Comparison of ENCODE assay signal across 23 mouse cellular contexts in genomic region chr16:94248721-94249120, GRCm38 (mm10).
A peak's percentile ranks its signal among the peaks of the same experiment; 100 is the strongest.
DNase-seq lines count a peak whose midpoint lies in the region; ATAC-seq lines count a peak whose summit lies in the region.
"Had no signal": no experiment of that assay in that cellular context is flagged by ENCODE, and none has a peak within 500 bp of the region (broad histone marks: within the 10 kb centered on the region; RNA-seq: fewer than 3 reads in every experiment).

No protein-coding gene starts in this region.

- H3K4me1 ChIP-seq in heart, embryonic 13.5 days, result peaks cover 27% of the 10 kb centered on the region
- H3K4me1 ChIP-seq in limb, embryonic 10.5 days, result peaks cover 87% of the 10 kb centered on the region
- H3K4me1 ChIP-seq in forebrain, embryonic 16.5 days (replicated peaks; ENCODE audit: control insufficient read depth, insufficient read depth, low read length), result no peaks in the 10 kb centered on the region; the same call in 1 of the 2 replicates
- H3K4me1 ChIP-seq: liver, embryonic 15.5 days; midbrain, embryonic 15.5 days had no signal

- peak; percentile 38 for DNase-seq in cerebellum, adult 9-10 months
- DNase-seq in cerebellum, adult 11-12 months, result no peak
- no peak for DNase-seq in heart, postnatal 25 days (ENCODE audit: low spot score)
- DNase-seq in retina, postnatal 7 days (ENCODE audit: low read depth, low spot score), result peak; percentile 27
- DNase-seq in retina, embryonic 14.5 days (ENCODE audit: low spot score), result no peak
- no peak for DNase-seq in limb, embryonic 10.5 days (ENCODE audit: low spot score)
- DNase-seq: adrenal gland, postnatal 10 days; kidney, adult 8-10 months; kidney, postnatal 10 days; right cerebral cortex, adult 18-20 months had no signal

- no peaks in the 10 kb centered on the region for H3K27me3 ChIP-seq in heart, embryonic 13.5 days (replicated peaks)
- peaks cover 22% of the 10 kb centered on the region; the same call in 1 of the 2 replicates for H3K27me3 ChIP-seq in limb, embryonic 10.5 days (ENCODE audit: low read depth, poor library complexity, severe bottlenecking)
- H3K27me3 ChIP-seq in forebrain, embryonic 16.5 days (replicated peaks; ENCODE audit: control insufficient read depth, insufficient read depth, low read length), result no peaks in the 10 kb centered on the region
- H3K27me3 ChIP-seq: embryonic facial prominence, embryonic 12.5 days; intestine, embryonic 15.5 days; liver, embryonic 15.5 days had no signal

- H3K4me2 ChIP-seq in heart, embryonic 13.5 days, result no peak overlapping the region
- no peak overlapping the region for H3K4me2 ChIP-seq in forebrain, embryonic 16.5 days (ENCODE audit: low read length)
- H3K4me2 ChIP-seq: embryonic facial prominence, embryonic 12.5 days; intestine, embryonic 15.5 days; limb, embryonic 15.5 days; liver, embryonic 15.5 days; midbrain, embryonic 15.5 days; neural tube, embryonic 13.5 days had no signal

- no peaks in the 10 kb centered on the region for H3K9me3 ChIP-seq in heart, embryonic 13.5 days
- H3K9me3 ChIP-seq in limb, embryonic 10.5 days (replicated peaks), result no peaks in the 10 kb centered on the region
- no peaks in the 10 kb centered on the region for H3K9me3 ChIP-seq in forebrain, embryonic 16.5 days (ENCODE audit: control insufficient read depth, low read length)
- H3K9me3 ChIP-seq: embryonic facial prominence, embryonic 12.5 days; hindbrain, embryonic 10.5 days; intestine, embryonic 15.5 days; limb, embryonic 15.5 days; liver, embryonic 15.5 days; midbrain, embryonic 15.5 days; neural tube, embryonic 13.5 days had no signal

- no peak overlapping the region for H3K4me3 ChIP-seq in heart, embryonic 13.5 days
- no peak overlapping the region for H3K4me3 ChIP-seq in limb, embryonic 10.5 days
- H3K4me3 ChIP-seq in forebrain, embryonic 16.5 days (replicated peaks; ENCODE audit: low read length), result no peak overlapping the region
- H3K4me3 ChIP-seq: embryonic facial prominence, embryonic 12.5 days; hindbrain, embryonic 10.5 days; intestine, embryonic 15.5 days; left cerebral cortex, adult 2 months; limb, embryonic 15.5 days; liver, embryonic 15.5 days; midbrain, embryonic 15.5 days; myocyte; neural tube, embryonic 13.5 days had no signal

- intact Hi-C loops in heart, postnatal 25 days (cut with DNase I), result no loop called here

- peak overlapping the region; percentile 21; the same call in 1 of the 2 replicates for H3K9ac ChIP-seq in heart, embryonic 13.5 days
- no peak overlapping the region for H3K9ac ChIP-seq in forebrain, embryonic 16.5 days (replicated peaks; ENCODE audit: low read depth, low read length)
- H3K9ac ChIP-seq: embryonic facial prominence, embryonic 12.5 days; intestine, embryonic 15.5 days; limb, embryonic 15.5 days; liver, embryonic 15.5 days; midbrain, embryonic 15.5 days; neural tube, embryonic 13.5 days had no signal

- no peaks in the 10 kb centered on the region for H3K36me3 ChIP-seq in heart, embryonic 13.5 days
- no peaks in the 10 kb centered on the region for H3K36me3 ChIP-seq in limb, embryonic 10.5 days
- no peaks in the 10 kb centered on the region for H3K36me3 ChIP-seq in forebrain, embryonic 16.5 days (ENCODE audit: control insufficient read depth, insufficient read depth)
- H3K36me3 ChIP-seq: embryonic facial prominence, embryonic 12.5 days; hindbrain, embryonic 10.5 days; intestine, embryonic 15.5 days; limb, embryonic 15.5 days; liver, embryonic 15.5 days; midbrain, embryonic 15.5 days; neural tube, embryonic 13.5 days had no signal

- ATAC-seq in heart, embryonic 13.5 days (ENCODE audit: extremely low read depth, insufficient number of reproducible peaks, low FRiP score, low TSS enrichment), result no peak
- ATAC-seq in forebrain, embryonic 16.5 days, result no peak
- ATAC-seq: activated CD4-positive, CD25-positive, alpha-beta regulatory T cell, adult 4 months; hindbrain, embryonic 16.5 days; intestine, embryonic 15.5 days; midbrain, embryonic 15.5 days had no signal

- no peak overlapping the region for H3K27ac ChIP-seq in heart, embryonic 13.5 days (replicated peaks)
- H3K27ac ChIP-seq in limb, embryonic 10.5 days, result peak overlapping the region; percentile 50; the same call in 1 of the 2 replicates
- no peak overlapping the region for H3K27ac ChIP-seq in forebrain, embryonic 16.5 days (ENCODE audit: low read length)
- H3K27ac ChIP-seq: embryonic facial prominence, embryonic 12.5 days; hindbrain, embryonic 10.5 days; intestine, embryonic 15.5 days; left cerebral cortex, adult 2 months; limb, embryonic 15.5 days; liver, embryonic 15.5 days; midbrain, embryonic 15.5 days; neural tube, embryonic 13.5 days had no signal

- 65% methylated on average over 15 of the region's 15 CpGs for WGBS in heart, embryonic 13.5 days
- 90% methylated on average over 15 of the region's 15 CpGs for WGBS in limb, embryonic 10.5 days
- 77% methylated on average over 15 of the region's 15 CpGs for WGBS in forebrain, embryonic 16.5 days

Comparison
In these comparisons a context has a peak if more than half of its experiments do, and no peak if none do; other contexts are left out.
1. DNase-seq: peak in cerebellum, adult 9-10 months (single experiment) and retina, postnatal 7 days (single experiment); none in cerebellum, adult 11-12 months (single experiment), heart, postnatal 25 days (single experiment), retina, embryonic 14.5 days (single experiment) and limb, embryonic 10.5 days (single experiment).